Mouse (Mus musculus) MEL (cell line): ENCODE measurements around the gene Dapp1. TPM values are rescaled to one million over a fixed set of nuclear protein-coding genes. Genes with fewer than 3 reads are reported as not detected.

Experiments
- DNase-seq: peaks from one replicate; pipeline ENCODE4 v3.0.0; 2011; ENCODE audit warnings: low read depth, low spot score
- H3K27ac ChIP-seq: 2 replicates; pipeline ENCODE4 v1.5.1; 2012; ENCODE audit warnings: low read depth, mild to moderate bottlenecking, control low read depth, low read length, moderate library complexity; ENCODE audit not compliant: control insufficient read depth
- H3K27me3 ChIP-seq, 2 experiments: fragments of 150-350 bp in 1 of 2; sonication (generic) in 1 of 2; 2 replicates each; pipeline ENCODE4 v1.6.1; 2012; ENCODE audit warnings: low read length in 2 of 2, mild to moderate bottlenecking in 2 of 2, improper control_type of control experiment in 1 of 2, moderate library complexity in 1 of 2; ENCODE audit not compliant: insufficient read depth in 2 of 2, control insufficient read depth in 1 of 2
- H3K36me3 ChIP-seq, 2 experiments: 2 replicates each; pipeline ENCODE4 v1.6.1; 2012 to 2014; ENCODE audit warnings: low read length in 2 of 2, improper control_type of control experiment in 1 of 2, inconsistent platforms in 1 of 2, mild to moderate bottlenecking in 1 of 2; ENCODE audit not compliant: insufficient read depth in 2 of 2, control insufficient read depth in 1 of 2
- H3K4me1 ChIP-seq, 2 experiments: fragments of 150-350 bp in 1 of 2; sonication (generic) in 1 of 2; 2 replicates each; pipeline ENCODE4 v1.6.1; 2012; ENCODE audit warnings: low read length in 2 of 2, improper control_type of control experiment in 1 of 2, mild to moderate bottlenecking in 1 of 2; ENCODE audit not compliant: insufficient read depth in 2 of 2, control insufficient read depth in 1 of 2
- H3K4me3 ChIP-seq, 2 experiments: fragments of 150-350 bp in 1 of 2; sonication (generic) in 1 of 2; 2 replicates each; pipeline ENCODE4 v1.5.1; 2012; ENCODE audit warnings: low read depth in 2 of 2, low read length in 2 of 2, mild to moderate bottlenecking in 2 of 2, moderate library complexity in 2 of 2, control low read depth in 1 of 2, improper control_type of control experiment in 1 of 2; ENCODE audit not compliant: control insufficient read depth in 1 of 2, insufficient read depth in 1 of 2
- H3K79me2 ChIP-seq: 2 replicates; pipeline ENCODE4 v1.6.1; 2012; ENCODE audit warnings: mild to moderate bottlenecking, low read length, moderate library complexity; ENCODE audit not compliant: control insufficient read depth, poor library complexity, insufficient read depth
- H3K9ac ChIP-seq: 2 replicates; pipeline ENCODE4 v1.6.1; 2012; ENCODE audit warnings: low read depth, mild to moderate bottlenecking, control low read depth, low read length, moderate library complexity; ENCODE audit not compliant: control insufficient read depth, poor library complexity, severe bottlenecking
- H3K9me3 ChIP-seq: fragments of 150-350 bp; sonication (generic); replicated peaks from 2 replicates; pipeline ENCODE4 v1.6.1; 2012; ENCODE audit warnings: mild to moderate bottlenecking, low read length, improper control_type of control experiment, moderate library complexity; ENCODE audit not compliant: insufficient read depth
- BHLHE40 ChIP-seq: IDR thresholded peaks from 2 replicates; pipeline ENCODE4 v1.6.1; 2012; ENCODE audit warnings: low read depth, mild to moderate bottlenecking, inconsistent platforms, low read length, improper control_type of control experiment, borderline replicate concordance
- CHD2 ChIP-seq: IDR thresholded peaks from 2 replicates; pipeline ENCODE4 v1.6.1; 2011; ENCODE audit warnings: low read length, improper control_type of control experiment
- CTCF ChIP-seq, 3 experiments: IDR thresholded peaks in 2 of 3; conservative IDR thresholded peaks in 1 of 3; 2 replicates each; pipeline ENCODE4 v1.5.1; 2011 to 2012; ENCODE audit warnings: low read length in 3 of 3, low read depth in 2 of 3, mild to moderate bottlenecking in 2 of 3, improper control_type of control experiment in 1 of 3, inconsistent platforms in 1 of 3, mixed read lengths in 1 of 3, moderate library complexity in 1 of 3; ENCODE audit not compliant: control insufficient read depth in 1 of 3, insufficient read depth in 1 of 3, poor library complexity in 1 of 3, severe bottlenecking in 1 of 3
- E2F4 ChIP-seq: IDR thresholded peaks from 2 replicates; pipeline ENCODE4 v1.6.1; 2011; ENCODE audit warnings: low read depth, low read length, improper control_type of control experiment, borderline replicate concordance
- ELF1 ChIP-seq: IDR thresholded peaks from 2 replicates; pipeline ENCODE4 v1.6.1; 2014; ENCODE audit warnings: low read depth, mild to moderate bottlenecking, inconsistent platforms, low read length, improper control_type of control experiment, moderate library complexity
- EP300 ChIP-seq, 2 experiments: IDR thresholded peaks; 2 replicates each; pipeline ENCODE4 v1.6.1; 2011; ENCODE audit warnings: improper control_type of control experiment in 2 of 2, low read length in 2 of 2, low read depth in 1 of 2, mild to moderate bottlenecking in 1 of 2
- ETS1 ChIP-seq: IDR thresholded peaks from 2 replicates; pipeline ENCODE4 v1.6.1; 2012; ENCODE audit warnings: low read depth, mild to moderate bottlenecking, inconsistent platforms, low read length, improper control_type of control experiment, moderate library complexity
- GABPA ChIP-seq: IDR thresholded peaks from 2 replicates; pipeline ENCODE4 v1.6.1; 2012; ENCODE audit warnings: low read depth, mild to moderate bottlenecking, inconsistent platforms, low read length, improper control_type of control experiment, moderate library complexity
- GATA1 ChIP-seq: IDR thresholded peaks from 2 replicates; pipeline ENCODE4 v1.6.1; 2011; ENCODE audit warnings: low read depth, low read length, improper control_type of control experiment
- HCFC1 ChIP-seq: IDR thresholded peaks from 2 replicates; pipeline ENCODE4 v1.6.1; 2012; ENCODE audit warnings: low read depth, mild to moderate bottlenecking, inconsistent platforms, low read length, improper control_type of control experiment, moderate library complexity
- JUND ChIP-seq: IDR thresholded peaks from 2 replicates; pipeline ENCODE4 v1.6.1; 2011; ENCODE audit warnings: low read depth, mild to moderate bottlenecking, improper control_type of control experiment, low read length
- KAT2A ChIP-seq: conservative IDR thresholded peaks from 2 replicates; pipeline ENCODE4 v1.6.1; 2012; ENCODE audit warnings: low read depth, low read length, improper control_type of control experiment, inconsistent platforms
- MEF2A ChIP-seq: IDR thresholded peaks from 2 replicates; pipeline ENCODE4 v1.6.1; 2014; ENCODE audit warnings: low read depth, mild to moderate bottlenecking, inconsistent platforms, low read length, improper control_type of control experiment; ENCODE audit not compliant: poor library complexity, insufficient replicate concordance, severe bottlenecking; ENCODE audit errors: extremely low read depth
- MXI1 ChIP-seq: IDR thresholded peaks from 2 replicates; pipeline ENCODE4 v1.6.1; 2011; ENCODE audit warnings: mild to moderate bottlenecking, low read depth, low read length, improper control_type of control experiment
- MYB ChIP-seq: IDR thresholded peaks from 2 replicates; pipeline ENCODE4 v1.6.1; 2011; ENCODE audit warnings: mild to moderate bottlenecking, low read depth, low read length, improper control_type of control experiment
- MYC ChIP-seq: IDR thresholded peaks from 2 replicates; pipeline ENCODE4 v1.6.1; 2011; ENCODE audit warnings: low read depth, mild to moderate bottlenecking, low read length, improper control_type of control experiment, moderate library complexity
- NELFE ChIP-seq: IDR thresholded peaks from 2 replicates; pipeline ENCODE4 v1.6.1; 2011; ENCODE audit warnings: low read depth, low read length, improper control_type of control experiment
- POLR2AphosphoS2 ChIP-seq: IDR thresholded peaks from 2 replicates; pipeline ENCODE4 v1.6.1; 2011; ENCODE audit warnings: low read length, improper control_type of control experiment
- POLR2AphosphoS5 ChIP-seq: IDR thresholded peaks from 2 replicates; pipeline ENCODE4 v1.6.1; 2012; ENCODE audit warnings: low read depth, borderline replicate concordance, mild to moderate bottlenecking, inconsistent platforms, low read length, moderate library complexity, mixed read lengths
- RAD21 ChIP-seq: IDR thresholded peaks from 2 replicates; pipeline ENCODE4 v1.6.1; 2011; ENCODE audit warnings: mild to moderate bottlenecking, low read depth, low read length, improper control_type of control experiment
- RCOR1 ChIP-seq: IDR thresholded peaks from 2 replicates; pipeline ENCODE4 v1.6.1; 2012; ENCODE audit warnings: low read depth, mild to moderate bottlenecking, inconsistent platforms, low read length, improper control_type of control experiment
- SMC3 ChIP-seq: IDR thresholded peaks from 2 replicates; pipeline ENCODE4 v1.6.1; 2011; ENCODE audit warnings: low read depth, low read length, improper control_type of control experiment
- TAL1 ChIP-seq: IDR thresholded peaks from 2 replicates; pipeline ENCODE4 v1.6.1; 2012; ENCODE audit warnings: mild to moderate bottlenecking, inconsistent platforms, low read length, moderate library complexity, mixed read lengths
- TBP ChIP-seq: IDR thresholded peaks from 2 replicates; pipeline ENCODE4 v1.8.0; 2011; ENCODE audit warnings: low read depth, low read length, improper control_type of control experiment
- TCF12 ChIP-seq: IDR thresholded peaks from 2 replicates; pipeline ENCODE4 v1.6.1; 2014; ENCODE audit warnings: low read depth, mild to moderate bottlenecking, inconsistent platforms, low read length, improper control_type of control experiment, moderate library complexity
- UBTF ChIP-seq: IDR thresholded peaks from 2 replicates; pipeline ENCODE4 v1.6.1; 2012; ENCODE audit warnings: low read depth, mild to moderate bottlenecking, inconsistent platforms, low read length, improper control_type of control experiment, moderate library complexity, borderline replicate concordance; ENCODE audit not compliant: insufficient read depth
- USF1 ChIP-seq: IDR thresholded peaks from 2 replicates; pipeline ENCODE4 v1.6.1; 2014; ENCODE audit warnings: low read depth, mild to moderate bottlenecking, inconsistent platforms, low read length, improper control_type of control experiment, moderate library complexity
- USF2 ChIP-seq, 2 experiments: IDR thresholded peaks; 2 replicates each; pipeline ENCODE4 v1.6.1; 2011 to 2012; ENCODE audit warnings: improper control_type of control experiment in 2 of 2, low read length in 2 of 2, borderline replicate concordance in 1 of 2, inconsistent platforms in 1 of 2, low read depth in 1 of 2, mild to moderate bottlenecking in 1 of 2; ENCODE audit not compliant: insufficient read depth in 1 of 2
- ZC3H11A ChIP-seq: IDR thresholded peaks from 2 replicates; pipeline ENCODE4 v1.6.1; 2012; ENCODE audit warnings: low read depth, mild to moderate bottlenecking, inconsistent platforms, low read length, improper control_type of control experiment
- ZNF384 ChIP-seq: IDR thresholded peaks from 2 replicates; pipeline ENCODE4 v1.6.1; 2012; ENCODE audit warnings: low read depth, mild to moderate bottlenecking, inconsistent platforms, low read length, improper control_type of control experiment
- polyA plus RNA-seq, 2 experiments: library from polyadenylated mRNA; stranded (reverse) in 1 of 2; unstranded in 1 of 2; fragments of >175 nt in 1 of 2; fragments of >200 nt in 1 of 2; gene quantifications; 2 replicates each; pipeline versions ENCODE4 v1.2.1 to v1.2.4; 2012; ENCODE audit warnings: low replicate concordance in 2 of 2, low read depth in 1 of 2; ENCODE audit not compliant: insufficient read length in 2 of 2, insufficient read depth in 1 of 2, missing spikeins in 1 of 2
- total RNA-seq: library from RNA; depleted of rRNA; stranded (reverse); fragments of 300-350 nt; gene quantifications from 2 replicates; pipeline ENCODE4 v1.2.3, GENCODE M21; 2012

Gene Dapp1
- total and polyA plus RNA-seq, 3 experiments, result 45.7 to 91.5 (median 67.3) TPM

GRCm38 (mm10) chr3:137954256-137954916 lies 27.0 kb downstream of the Dapp1 start (continued):
- TF ChIP-seq BHLHE40 (peak; percentile 14; the same call in 1 of the 2 replicates), CHD2 (no peak), TAL1 (no peak), GATA1 (peak; percentile 53; the same call in 1 of the 2 replicates)
- TF ChIP-seq, all 39 proteins: peak for 18

- H3K4me1 ChIP-seq, result peaks cover 39 to 82% of the 10 kb centered on the region in 2 experiments
- peak overlapping the region; percentile 95 for H3K27ac ChIP-seq
- no peaks in the 10 kb centered on the region for H3K27me3 ChIP-seq
- H3K79me2 ChIP-seq, result peaks cover 4% of the 10 kb centered on the region
- H3K4me3 ChIP-seq, result peak overlapping the region; percentile 19 to 20; a peak in 3 of 4 replicates
- H3K9ac ChIP-seq, result peak overlapping the region; percentile 58
- H3K36me3 ChIP-seq, result peaks cover 3 to 83% of the 10 kb centered on the region in 2 experiments
- peak; percentile 94 for DNase-seq
- H3K9me3 ChIP-seq, result no peaks in the 10 kb centered on the region
- TF ChIP-seq E2F4 (no peak), BHLHE40 (no peak), USF2 (IDR thresholded peaks at IDR 0.05; ENCODE audit: borderline replicate concordance in 1 of 2, insufficient read depth in 1 of 2, low read depth in 1 of 2, low read length in 2 of 2) (no peak), TBP (peak; percentile 46; the same call in 1 of the 2 replicates), ZC3H11A (no peak), GATA1 (peak; percentile 82), MYC (peak; percentile 33; the same call in 1 of the 2 replicates), JUND (no peak), NELFE (peak; percentile 7; the same call in 1 of the 2 replicates), EP300 (IDR thresholded peaks at IDR 0.05; ENCODE audit: low read depth in 1 of 2, low read length in 2 of 2) (peak; percentile 87 to 95), ELF1 (0 out of 2 replicates have a peak, but pooled peaks have one; percentile 11), CTCF (IDR thresholded peaks at IDR 0.05 in 2 of 3, conservative IDR thresholded peaks at IDR 0.05 in 1 of 3; ENCODE audit: control insufficient read depth in 1 of 3, insufficient read depth in 1 of 3, low read depth in 2 of 3, low read length in 3 of 3, poor library complexity in 1 of 3, severe bottlenecking in 1 of 3) (no peak), CHD2 (no peak), ETS1 (peak; percentile 95), MEF2A (no peak), USF1 (no peak), KAT2A (no peak), RAD21 (no peak), UBTF (no peak), POLR2AphosphoS5 (no peak), POLR2AphosphoS2 (no peak; the same call in 1 of the 2 replicates), RCOR1 (peak; percentile 97), MYB (no peak), HCFC1 (no peak), MXI1 (no peak; the same call in 1 of the 2 replicates), ZNF384 (peak; percentile 41; the same call in 1 of the 2 replicates), SMC3 (no peak), TCF12 (peak; percentile 95), GABPA (peak; percentile 91)
These were observed 28.1 kb downstream of the Dapp1 start for GRCm38 (mm10) chr3:137952914-137953880.
